Mouse (Mus musculus) olfactory bulb, adult 2 months (tissue): Measurements from ENCODE around the gene Limk2.

Experiments
- CTCF ChIP-seq: fragments of 200-500 bp; IDR thresholded peaks from 2 replicates; pipeline ENCODE4 v1.5.1; 2012; ENCODE audit warnings: low read depth, mild to moderate bottlenecking, low read length, moderate library complexity; ENCODE audit not compliant: insufficient read depth
- POLR2A ChIP-seq: fragments of 200-500 bp; IDR thresholded peaks from 2 replicates; pipeline ENCODE4 v1.6.1; 2012; ENCODE audit warnings: mild to moderate bottlenecking, low read depth, low read length, moderate library complexity; ENCODE audit not compliant: insufficient read depth

DNA sequence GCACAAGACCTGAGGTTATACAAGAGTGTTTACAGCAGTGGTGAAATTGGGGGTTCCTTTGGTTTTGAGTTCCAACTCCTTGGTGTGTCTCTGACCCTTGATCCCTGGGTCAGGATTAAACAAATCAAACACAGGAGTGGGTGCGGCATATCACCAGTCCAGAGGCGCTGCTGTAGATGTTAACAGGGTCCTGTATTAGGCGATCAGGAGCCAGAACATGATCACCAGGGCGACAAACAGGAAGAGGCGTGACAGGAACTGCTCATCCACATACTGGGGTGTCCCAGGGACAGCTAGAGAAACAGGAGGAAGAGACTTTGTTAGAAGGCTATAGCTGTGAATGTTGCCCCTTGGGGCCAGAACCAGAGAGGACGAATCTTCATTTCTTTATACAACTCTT is 8.8 kb upstream of the Limk2 start:
- no peak for TF ChIP-seq CTCF
- TF ChIP-seq POLR2A: no peak
